Mouse (Mus musculus): ENCODE measurements around the gene Cp. TPM values are rescaled to one million over a fixed set of nuclear protein-coding genes. Genes with fewer than 3 reads are reported as not detected.
"Not testable (repeated sequence)": the region's sequence is repeated elsewhere in the genome, so short reads cannot be mapped to it uniquely, and the experiment has no call there.

Gene Cp
- total RNA-seq, 2 experiments from 2014 or later, result 34.6 to 46.0 TPM

GRCm38 (mm10) chr3:20007275-20007674 lies 50.4 kb downstream of the Cp start:
- no peak for DNase-seq

GRCm38 (mm10) chr3:20007759-20008158 lies 50.9 kb downstream of the Cp start:
- no peak for DNase-seq

GRCm38 (mm10) chr3:20010464-20010863 lies 53.6 kb downstream of the Cp start:
- DNase-seq, result no peak

- DNase-seq, result not testable (repeated sequence)
Observed at GRCm38 (mm10) chr3:20010905-20011304, 54.1 kb downstream of the Cp start.

- DNase-seq, result peak in 1 of 2 experiments; percentile 19
Observed at GRCm38 (mm10) chr3:20014454-20014853, 57.6 kb downstream of the Cp start.

GRCm38 (mm10) chr3:20018076-20018475 lies 61.2 kb downstream of the Cp start:
- no peak for DNase-seq

- DNase-seq, result no peak
Observed at GRCm38 (mm10) chr3:20023832-20024231, 67.0 kb downstream of the Cp start.

- DNase-seq, result no peak
Observed at GRCm38 (mm10) chr3:20026481-20026880, 69.6 kb downstream of the Cp start.

GRCm38 (mm10) chr3:20026996-20027689 lies 70.3 kb downstream of the Cp start:
- DNase-seq, result peak in 1 of 2 experiments; percentile 52

- no peak for DNase-seq
Observed at GRCm38 (mm10) chr3:20027788-20028187, 70.9 kb downstream of the Cp start.

GRCm38 (mm10) chr3:20028640-20029039 lies 71.8 kb downstream of the Cp start:
- peak in 1 of 2 experiments; percentile 19 for DNase-seq

- DNase-seq, result no peak
Observed at GRCm38 (mm10) chr3:20030807-20031206, 74.0 kb downstream of the Cp start.

- no peak for DNase-seq
Observed at GRCm38 (mm10) chr3:20033761-20034718, 77.2 kb downstream of the Cp start.

GRCm38 (mm10) chr3:20034719-20035404 lies 78.0 kb downstream of the Cp start, which contains the start of gene Hps3:
Gene Hps3, minus strand, starts transcription at chr3:20035315.
- peak; percentile 93 for DNase-seq

GRCm38 (mm10) chr3:20036069-20036468 lies 79.2 kb downstream of the Cp start:
- DNase-seq, result no peak

- DNase-seq, result not testable (repeated sequence)
Observed at GRCm38 (mm10) chr3:20041461-20041860, 84.6 kb downstream of the Cp start.

- not testable (repeated sequence) for DNase-seq
Observed at GRCm38 (mm10) chr3:20044736-20045135, 87.9 kb downstream of the Cp start.

- DNase-seq, result peak; percentile 97 to 98
Observed at GRCm38 (mm10) chr3:20057306-20058196, 100.7 kb downstream of the Cp start, which contains the start of gene Hltf. Gene Hltf, plus strand, starts transcription at chr3:20057811.

GRCm38 (mm10) chr3:20058197-20058541 lies 101.3 kb downstream of the Cp start:
- DNase-seq, result no peak
